ENCODE assay signal across 34 mouse cellular contexts in genomic region chr13:63801289-63801688, GRCm38 (mm10).
"Had no signal": no experiment of that assay in that cellular context is flagged by ENCODE, and none has a peak within 500 bp of the region (broad histone marks: within the 10 kb centered on the region; RNA-seq: fewer than 3 reads in every experiment).

No protein-coding gene starts in this region.

- H3K27ac ChIP-seq: heart, adult 2 months; heart, embryonic 10.5 days; heart, embryonic 13.5 days; heart, embryonic 15.5 days; hindbrain, embryonic 10.5 days; hindbrain, embryonic 12.5 days; hindbrain, embryonic 13.5 days; hindbrain, embryonic 14.5 days; hindbrain, embryonic 15.5 days; hindbrain, postnatal 0 days; kidney, embryonic 15.5 days; kidney, postnatal 0 days; layer of hippocampus, adult 2 months; left cerebral cortex, adult 2 months had no signal

- DNase-seq: heart, adult 2 months; heart, postnatal 10 days; heart, postnatal 14 days; heart, postnatal 36 days; heart, postnatal 4 days; kidney, adult 11 months; kidney, adult 18-20 months; kidney, adult 2 months; kidney, adult 8-10 months; kidney, adult 9 months; kidney, postnatal 10 days; kidney, postnatal 14 days; kidney, postnatal 25 days; kidney, postnatal 36 days; kidney, postnatal 4 days; layer of hippocampus, adult 9-11 months; layer of hippocampus, postnatal 36 days had no signal

- H3K36me3 ChIP-seq: heart, embryonic 10.5 days; heart, embryonic 12.5 days; heart, embryonic 13.5 days; heart, embryonic 15.5 days; hindbrain, embryonic 10.5 days; hindbrain, embryonic 12.5 days; hindbrain, embryonic 13.5 days; hindbrain, embryonic 15.5 days; kidney, embryonic 15.5 days had no signal

- ATAC-seq: hindbrain, embryonic 16.5 days; hindbrain, postnatal 0 days; inflammation-experienced regulatory T-cells, adult 6 months had no signal

- H3K9ac ChIP-seq: heart, embryonic 12.5 days; heart, embryonic 13.5 days; heart, embryonic 15.5 days; hindbrain, embryonic 12.5 days; hindbrain, embryonic 13.5 days; hindbrain, embryonic 14.5 days; hindbrain, embryonic 15.5 days; kidney, embryonic 15.5 days had no signal

- H3K27me3 ChIP-seq: heart, embryonic 12.5 days; heart, embryonic 13.5 days; heart, embryonic 15.5 days; hindbrain, embryonic 12.5 days; hindbrain, embryonic 13.5 days; hindbrain, embryonic 15.5 days; kidney, embryonic 15.5 days had no signal

- H3K4me2 ChIP-seq: heart, embryonic 11.5 days; heart, embryonic 12.5 days; heart, embryonic 13.5 days; heart, embryonic 15.5 days; hindbrain, embryonic 12.5 days; hindbrain, embryonic 13.5 days; hindbrain, embryonic 14.5 days; hindbrain, embryonic 15.5 days; kidney, embryonic 15.5 days had no signal

- H3K9me3 ChIP-seq: heart, embryonic 10.5 days; heart, embryonic 12.5 days; heart, embryonic 13.5 days; heart, embryonic 15.5 days; hindbrain, embryonic 10.5 days; hindbrain, embryonic 12.5 days; hindbrain, embryonic 13.5 days; hindbrain, embryonic 15.5 days; kidney, embryonic 15.5 days had no signal

- H3K4me1 ChIP-seq: heart, embryonic 10.5 days; heart, embryonic 12.5 days; heart, embryonic 13.5 days; heart, embryonic 15.5 days; hindbrain, embryonic 10.5 days; hindbrain, embryonic 12.5 days; hindbrain, embryonic 13.5 days; hindbrain, embryonic 15.5 days; kidney, embryonic 15.5 days had no signal

- H3K4me3 ChIP-seq: heart, adult 2 months; heart, embryonic 10.5 days; heart, embryonic 12.5 days; heart, embryonic 13.5 days; heart, embryonic 15.5 days; hindbrain, embryonic 10.5 days; hindbrain, embryonic 12.5 days; hindbrain, embryonic 13.5 days; hindbrain, embryonic 15.5 days; kidney, embryonic 15.5 days; layer of hippocampus, adult 2 months; left cerebral cortex, adult 2 months had no signal
